Mouse (Mus musculus) embryonic facial prominence, embryonic 10.5 days (tissue): ENCODE measurements at regions not wholly inside any gene's neighbourhood (a gene's known extent, or its start where the extent isn't known, plus 50 kb on each side); places are given as distances from the start of the nearest gene placed in this dataset.
A peak's percentile ranks its signal among the peaks of the same experiment; 100 is the strongest.

Experiments used
- DNase-seq: peaks from one replicate; pipeline ENCODE4 v3.0.0-alpha.2; 2017; ENCODE audit warnings: low spot score
- H3K27ac ChIP-seq: fragments of 300-500 bp; sonication (generic); replicated peaks from 2 replicates; pipeline ENCODE4 v1.5.1; 2016; ENCODE audit warnings: mild to moderate bottlenecking
- H3K27me3 ChIP-seq: fragments of 300-500 bp; sonication (generic); replicated peaks from 2 replicates; pipeline ENCODE4 v1.6.1; 2016; ENCODE audit warnings: low read depth, mild to moderate bottlenecking; ENCODE audit not compliant: poor library complexity, severe bottlenecking
- H3K36me3 ChIP-seq: fragments of 300-500 bp; sonication (generic); replicated peaks from 2 replicates; pipeline ENCODE4 v1.6.1; 2016; ENCODE audit warnings: mild to moderate bottlenecking, moderate library complexity
- H3K4me1 ChIP-seq: fragments of 300-500 bp; sonication (generic); 2 replicates; pipeline ENCODE4 v1.6.1; 2016
- H3K4me3 ChIP-seq: fragments of 300-500 bp; sonication (generic); 2 replicates; pipeline ENCODE4 v1.5.1; 2016; ENCODE audit warnings: mild to moderate bottlenecking, moderate library complexity
- H3K9me3 ChIP-seq: fragments of 300-500 bp; sonication (generic); 2 replicates; pipeline ENCODE4 v1.6.1; 2016; ENCODE audit warnings: mild to moderate bottlenecking
- WGBS: fragments of 180-500 bp; shearing (Covaris S2); methylation state at CpG from one replicate; pipeline ENCODE4 v1.1.7; 2016; 5-methylcytosine and 5-hydroxymethylcytosine counted together

GRCm38 (mm10) chr10:67726796-67727195 is 178.0 kb upstream of the Ado start:
- Histone ChIP-seq H3K27ac (no peak overlapping the region), H3K4me3 (no peak overlapping the region)

GRCm38 (mm10) chr10:67726351-67726750 is 177.6 kb upstream of the Ado start:
- Histone ChIP-seq H3K4me3 (no peak overlapping the region), H3K27ac (no peak overlapping the region), H3K27me3 (no peaks in the 10 kb centered on the region; the same call in 1 of the 2 replicates), H3K36me3 (no peaks in the 10 kb centered on the region), H3K9me3 (no peaks in the 10 kb centered on the region), H3K4me1 (no peaks in the 10 kb centered on the region)
- WGBS: 82% methylated on average over 7 of the region's 7 CpGs
- no peak for DNase-seq

More at GRCm38 (mm10) chr10:67726796-67727195, 178.0 kb upstream of the Ado start:
- DNase-seq: no peak
- H3K9me3 ChIP-seq: no peaks in the 10 kb centered on the region
- H3K27me3 ChIP-seq: no peaks in the 10 kb centered on the region; the same call in 1 of the 2 replicates
- WGBS: 89% methylated on average over 6 of the region's 6 CpGs
- no peaks in the 10 kb centered on the region for H3K4me1 ChIP-seq
- no peaks in the 10 kb centered on the region for H3K36me3 ChIP-seq

- H3K4me3 ChIP-seq: no peak overlapping the region
- no peak overlapping the region for H3K27ac ChIP-seq
- H3K9me3 ChIP-seq: no peaks in the 10 kb centered on the region
- 43% methylated on average over 5 of the region's 5 CpGs for WGBS
- peak; percentile 43 for DNase-seq
- no peaks in the 10 kb centered on the region for H3K4me1 ChIP-seq
- no peaks in the 10 kb centered on the region for H3K36me3 ChIP-seq
- H3K27me3 ChIP-seq: no peaks in the 10 kb centered on the region; the same call in 1 of the 2 replicates
Observed at GRCm38 (mm10) chr10:67721787-67722186, 173.0 kb upstream of the Ado start.

GRCm38 (mm10) chr10:67717506-67717905 is 168.8 kb upstream of the Ado start:
- 95% methylated on average over 7 of the region's 7 CpGs for WGBS
- DNase-seq: no peak

GRCm38 (mm10) chr10:67715046-67715445 is 166.3 kb upstream of the Ado start:
- Histone ChIP-seq H3K27me3 (no peaks in the 10 kb centered on the region), H3K27ac (no peak overlapping the region), H3K9me3 (no peaks in the 10 kb centered on the region; the same call in 1 of the 2 replicates), H3K4me1 (no peaks in the 10 kb centered on the region), H3K4me3 (no peak overlapping the region), H3K36me3 (no peaks in the 10 kb centered on the region)
- DNase-seq: no peak
- WGBS: 87% methylated on average over 4 of the region's 4 CpGs

More at GRCm38 (mm10) chr10:67717506-67717905, 168.8 kb upstream of the Ado start:
- Histone ChIP-seq H3K27me3 (no peaks in the 10 kb centered on the region), H3K36me3 (no peaks in the 10 kb centered on the region), H3K9me3 (no peaks in the 10 kb centered on the region), H3K4me3 (no peak overlapping the region), H3K4me1 (no peaks in the 10 kb centered on the region), H3K27ac (no peak overlapping the region)

GRCm38 (mm10) chr10:67713098-67713497 is 164.3 kb upstream of the Ado start:
- no peaks in the 10 kb centered on the region for H3K36me3 ChIP-seq
- H3K4me3 ChIP-seq: no peak overlapping the region
- DNase-seq: no peak
- no peaks in the 10 kb centered on the region for H3K4me1 ChIP-seq
- H3K27me3 ChIP-seq: no peaks in the 10 kb centered on the region
- H3K9me3 ChIP-seq: no peaks in the 10 kb centered on the region; the same call in 1 of the 2 replicates
- H3K27ac ChIP-seq: no peak overlapping the region
- WGBS: 88% methylated on average over 10 of the region's 10 CpGs

GRCm38 (mm10) chr10:67712665-67713064 is 163.9 kb upstream of the Ado start:
- Histone ChIP-seq H3K27ac (no peak overlapping the region), H3K9me3 (no peaks in the 10 kb centered on the region; the same call in 1 of the 2 replicates), H3K36me3 (no peaks in the 10 kb centered on the region), H3K4me1 (no peaks in the 10 kb centered on the region), H3K27me3 (no peaks in the 10 kb centered on the region), H3K4me3 (no peak overlapping the region)
- 84% methylated on average over 6 of the region's 6 CpGs for WGBS
- no peak for DNase-seq

GRCm38 (mm10) chr10:67711961-67712360 is 163.2 kb upstream of the Ado start:
- Histone ChIP-seq H3K36me3 (no peaks in the 10 kb centered on the region), H3K4me1 (no peaks in the 10 kb centered on the region), H3K4me3 (no peak overlapping the region), H3K27me3 (no peaks in the 10 kb centered on the region), H3K27ac (no peak overlapping the region), H3K9me3 (no peaks in the 10 kb centered on the region; the same call in 1 of the 2 replicates)
- 91% methylated on average over 3 of the region's 3 CpGs for WGBS
- DNase-seq: no peak

- H3K4me3 ChIP-seq: no peak overlapping the region
- H3K9me3 ChIP-seq: no peaks in the 10 kb centered on the region; the same call in 1 of the 2 replicates
- whole genome bisulfite sequencing: 74% methylated on average over 7 of the region's 7 CpGs
- no peak overlapping the region for H3K27ac ChIP-seq
- no peak for DNase-seq
- no peaks in the 10 kb centered on the region for H3K27me3 ChIP-seq
- no peaks in the 10 kb centered on the region for H3K4me1 ChIP-seq
- H3K36me3 ChIP-seq: no peaks in the 10 kb centered on the region
Observed at GRCm38 (mm10) chr10:67706436-67706835, 157.7 kb upstream of the Ado start.

GRCm38 (mm10) chr10:67702783-67703455 is 154.2 kb upstream of the Ado start:
- H3K9me3 ChIP-seq: no peaks in the 10 kb centered on the region
- no peaks in the 10 kb centered on the region for H3K27me3 ChIP-seq
- H3K36me3 ChIP-seq: no peaks in the 10 kb centered on the region
- no peak for DNase-seq
- no peak overlapping the region for H3K27ac ChIP-seq
- 74% methylated on average over 9 of the region's 9 CpGs for WGBS
- H3K4me3 ChIP-seq: no peak overlapping the region
- no peaks in the 10 kb centered on the region for H3K4me1 ChIP-seq

- Histone ChIP-seq H3K27me3 (no peaks in the 10 kb centered on the region), H3K36me3 (no peaks in the 10 kb centered on the region), H3K9me3 (no peaks in the 10 kb centered on the region), H3K27ac (no peak overlapping the region), H3K4me3 (no peak overlapping the region), H3K4me1 (peaks cover 7% of the 10 kb centered on the region)
- DNase-seq: no peak
- whole genome bisulfite sequencing: 83% methylated on average over 16 of the region's 16 CpGs
Observed at GRCm38 (mm10) chr10:67697401-67698195, 148.8 kb upstream of the Ado start.

- H3K27ac ChIP-seq: no peak overlapping the region
- peaks cover 7% of the 10 kb centered on the region for H3K4me1 ChIP-seq
- no peaks in the 10 kb centered on the region for H3K36me3 ChIP-seq
- no peak overlapping the region for H3K4me3 ChIP-seq
- H3K9me3 ChIP-seq: no peaks in the 10 kb centered on the region
- 52% methylated on average over 10 of the region's 10 CpGs for WGBS
- no peak for DNase-seq
- no peaks in the 10 kb centered on the region for H3K27me3 ChIP-seq
Observed at GRCm38 (mm10) chr10:67695891-67696853, 147.4 kb upstream of the Ado start.
